Comparison of ENCODE assay signal across 9 mouse cellular contexts in the genomic region with DNA sequence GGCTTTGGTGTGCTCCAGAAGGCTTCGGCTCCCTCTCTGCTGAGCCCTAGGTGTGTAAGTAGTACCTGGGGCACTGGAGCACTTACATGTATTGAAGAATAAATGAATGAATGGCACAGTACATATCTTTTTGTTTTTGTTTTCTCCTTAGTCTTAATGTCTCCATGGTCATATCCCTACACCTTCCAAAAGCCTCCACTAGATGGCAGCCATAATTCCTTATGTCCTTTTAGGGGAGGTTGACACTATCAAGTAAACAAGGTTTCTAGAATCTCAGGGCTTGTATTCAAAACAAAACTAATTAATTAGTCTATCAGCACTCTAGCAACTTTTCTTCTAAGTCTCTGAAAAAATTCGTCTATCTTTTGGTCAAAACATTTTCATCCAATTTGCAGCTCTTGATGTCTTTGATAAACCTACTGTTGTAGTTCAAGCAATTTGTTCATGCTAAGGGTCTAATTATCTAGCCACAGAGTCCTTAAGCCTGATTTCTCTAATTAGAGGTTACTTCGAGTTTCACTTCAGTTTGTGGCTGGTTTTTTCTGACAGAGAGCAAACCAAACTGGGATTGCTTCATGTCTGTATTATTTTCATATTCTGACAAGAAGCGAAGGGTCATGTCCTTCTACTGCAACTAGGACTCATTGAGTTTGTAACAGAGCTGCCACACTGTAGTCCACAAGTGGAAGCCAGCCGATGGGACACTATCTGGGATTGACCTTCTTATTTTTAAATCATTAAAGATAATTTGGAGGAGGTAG.
A peak's percentile ranks its signal among the peaks of the same experiment; 100 is the strongest.
DNase-seq lines count a peak whose midpoint lies in the region; ATAC-seq and TF ChIP-seq lines count a peak whose summit lies in the region.
"Had no signal": no experiment of that assay in that cellular context is flagged by ENCODE, and none has a peak within 500 bp of the region (broad histone marks: within the 10 kb centered on the region; RNA-seq: fewer than 3 reads in every experiment).

No protein-coding gene starts in this region.

- peak; percentile 35 for DNase-seq in adrenal gland, adult 2 months
- DNase-seq in adrenal gland, postnatal 25 days, result no peak
- DNase-seq in liver, embryonic 14.5 days (ENCODE audit: low read depth in 3 of 3, low spot score in 3 of 3), result peak; percentile 13 to 36 (median 16)
- DNase-seq in liver, result no peak
- DNase-seq in gastrocnemius, postnatal 10 days, result peak; percentile 16
- DNase-seq in large intestine, adult 2 months (ENCODE audit: low read depth, low spot score), result peak; percentile 16
- DNase-seq in skeletal muscle tissue, adult 2 months (ENCODE audit: low read depth, low spot score), result peak; percentile 46

- 46% methylated on average over 5 of the region's 5 CpGs for WGBS in liver, embryonic 14.5 days (ENCODE audit: insufficient replicate concordance)
- 65% methylated on average over 5 of the region's 5 CpGs for WGBS in large intestine, adult 2 months

- TF ChIP-seq POLR2A in bone marrow macrophage, adult 2 months (IDR thresholded peaks at IDR 0.05; ENCODE audit: borderline replicate concordance, low read depth, low read length), result no peak

- peak; percentile 56 for TF ChIP-seq CTCF in liver, embryonic 14.5 days (IDR thresholded peaks at IDR 0.05; ENCODE audit: low read depth)
- TF ChIP-seq CTCF in bone marrow macrophage, adult 2 months (IDR thresholded peaks at IDR 0.05; ENCODE audit: low read depth, low read length), result no peak

- H3K4me2 ChIP-seq in liver, embryonic 14.5 days (ENCODE audit: low read depth), result no peak overlapping the region

- H3K27me3 ChIP-seq in liver, embryonic 14.5 days (ENCODE audit: control insufficient read depth, insufficient read depth, low read length), result no peaks in the 10 kb centered on the region
- H3K27me3 ChIP-seq: megakaryocyte, embryonic 14.5 days had no signal

- no peaks in the 10 kb centered on the region for H3K9me3 ChIP-seq in liver, embryonic 14.5 days (ENCODE audit: control insufficient read depth, low read length)
- H3K9me3 ChIP-seq: megakaryocyte, embryonic 14.5 days had no signal

- no peaks in the 10 kb centered on the region for H3K36me3 ChIP-seq in liver, embryonic 14.5 days (replicated peaks; ENCODE audit: control insufficient read depth, insufficient read depth, low read depth)

- no peak; the same call in 1 of the 2 replicates for ATAC-seq in liver, embryonic 14.5 days (ENCODE audit: insufficient read depth)

- TF ChIP-seq EP300 in liver, embryonic 14.5 days (IDR thresholded peaks at IDR 0.05; ENCODE audit: low read depth), result no peak

- peaks cover 0 to 14% of the 10 kb centered on the region in 2 experiments for H3K4me1 ChIP-seq in liver, embryonic 14.5 days (replicated peaks; ENCODE audit: control insufficient read depth in 2 of 2, insufficient read depth in 2 of 2, low read length in 1 of 2)
- peaks cover 25% of the 10 kb centered on the region for H3K4me1 ChIP-seq in bone marrow macrophage, adult 2 months (ENCODE audit: control insufficient read depth, insufficient read depth, low read length)

- H3K9ac ChIP-seq in liver, embryonic 14.5 days (replicated peaks), result no peak overlapping the region

- H3K27ac ChIP-seq in liver, embryonic 14.5 days, result no peak overlapping the region
- H3K27ac ChIP-seq in bone marrow macrophage, adult 2 months (ENCODE audit: insufficient read depth, low read depth, low read length), result peak overlapping the region; percentile 48

- H3K4me3 ChIP-seq in liver, embryonic 14.5 days (ENCODE audit: insufficient read depth in 1 of 2, low read depth in 2 of 2, low read length in 2 of 2), result no peak overlapping the region
- H3K4me3 ChIP-seq in bone marrow macrophage, adult 2 months (ENCODE audit: insufficient read depth, low read length), result no peak overlapping the region
- H3K4me3 ChIP-seq: megakaryocyte, embryonic 14.5 days had no signal

Comparison
In these comparisons a context has a peak if more than half of its experiments do, and no peak if none do; other contexts are left out.
1. DNase-seq: peak in adrenal gland, adult 2 months (single experiment), liver, embryonic 14.5 days (3 of 3), gastrocnemius, postnatal 10 days (single experiment), large intestine, adult 2 months (single experiment) and skeletal muscle tissue, adult 2 months (single experiment); none in adrenal gland, postnatal 25 days (single experiment) and liver (single experiment).